Mouse (Mus musculus) layer of hippocampus, postnatal 36 days (tissue): Measurements from ENCODE around the gene Rasgrf2. TPM values are rescaled to one million over a fixed set of nuclear protein-coding genes. Genes with fewer than 3 reads are reported as not detected.

Experiments used
- DNase-seq, 2 experiments: peaks; one replicate each; pipeline ENCODE4 v3.0.0; 2022
- total RNA-seq, 2 experiments: library from RNA; stranded (reverse); gene quantifications; 2 replicates each; pipeline ENCODE4 v1.2.3; 2021

Rasgrf2 gene
- total RNA-seq, 2 experiments from 2014 or later, result 116 to 139 TPM

- DNase-seq, result no peak
Measured at GRCm38 (mm10) chr13:91880256-91880655, 251.2 kb downstream of the Rasgrf2 start.

GRCm38 (mm10) chr13:91877996-91878395, 253.5 kb downstream of the Rasgrf2 start:
- DNase-seq, result no peak

- DNase-seq, result no peak
Measured at GRCm38 (mm10) chr13:91877350-91877749, 254.1 kb downstream of the Rasgrf2 start.

- no peak for DNase-seq
Measured at GRCm38 (mm10) chr13:91876741-91877349, 254.6 kb downstream of the Rasgrf2 start, which contains the start of gene Ckmt2. Gene Ckmt2 (minus strand): TSS chr13:91876885.

- DNase-seq, result no peak
Measured at GRCm38 (mm10) chr13:91875581-91875980, 255.9 kb downstream of the Rasgrf2 start.

- no peak for DNase-seq
Measured at GRCm38 (mm10) chr13:91874565-91874964, 256.9 kb downstream of the Rasgrf2 start.

- no peak for DNase-seq
Measured at GRCm38 (mm10) chr13:91873734-91874329, 257.6 kb downstream of the Rasgrf2 start.

- no peak for DNase-seq
Measured at GRCm38 (mm10) chr13:91868577-91868976, 262.9 kb downstream of the Rasgrf2 start.

- DNase-seq, result no peak
Measured at GRCm38 (mm10) chr13:91858835-91859234, 272.6 kb downstream of the Rasgrf2 start.

- DNase-seq, result no peak
Measured at GRCm38 (mm10) chr13:91857427-91857826, 274.0 kb downstream of the Rasgrf2 start.

GRCm38 (mm10) chr13:91854412-91854811, 277.0 kb downstream of the Rasgrf2 start:
- no peak for DNase-seq

Other genes with a start within 250 kb of the Rasgrf2 start
- gene Gm20379, start 174.3 kb upstream of the Rasgrf2 start, total RNA-seq, result not detected
- 1 to 10 TPM; 1.6 to 1.7 TPM for gene Dhfr, start 223.1 kb upstream of the Rasgrf2 start, total RNA-seq
- gene Msh3, start 223.3 kb upstream of the Rasgrf2 start, total RNA-seq, result 10 to 100 TPM; 21.8 to 25.7 TPM